Mouse (Mus musculus): Measurements from ENCODE around the gene Baiap3.
"Not testable (repeated sequence)": the region's sequence is repeated elsewhere in the genome, so short reads cannot be mapped to it uniquely, and the experiment has no call there.

DNA sequence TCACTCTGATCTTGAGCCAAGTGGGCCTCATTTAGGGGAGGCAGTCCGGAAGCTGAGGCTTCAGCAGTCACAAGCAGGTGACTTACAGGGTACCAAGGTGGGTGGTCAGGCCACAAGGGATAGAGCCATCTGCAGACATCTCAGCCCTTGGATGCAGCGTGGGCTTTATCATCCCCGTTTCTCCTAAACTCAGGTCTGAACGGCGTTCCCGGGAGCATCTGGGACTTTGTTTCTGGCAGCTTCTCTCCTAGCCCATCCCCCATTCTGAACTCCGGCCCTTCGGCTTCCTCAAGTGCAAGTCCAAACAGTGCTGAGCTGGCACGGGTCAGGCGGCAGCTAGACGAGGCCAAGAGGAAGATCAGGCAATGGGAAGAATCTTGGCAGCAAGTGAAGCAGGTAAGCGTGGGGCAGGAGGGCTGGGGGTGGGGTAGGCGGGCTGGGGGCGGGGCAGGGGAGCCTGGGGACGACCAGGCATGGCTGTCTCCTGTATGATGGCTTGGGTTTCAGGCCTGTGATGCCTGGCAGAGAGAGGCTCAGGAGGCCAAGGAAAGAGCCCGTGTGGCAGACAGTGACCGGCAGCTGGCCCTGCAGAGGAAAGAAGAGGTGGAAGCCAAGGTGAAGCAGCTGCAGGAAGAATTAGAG lies 26.0 kb downstream of the Baiap3 start:
- TF ChIP-seq POLR2A (IDR thresholded peaks at IDR 0.05; ENCODE audit: insufficient read depth, low read depth, low read length); CTCF (IDR thresholded peaks at IDR 0.05); EP300 (IDR thresholded peaks at IDR 0.05; ENCODE audit: insufficient read depth, low read depth, low read length): not testable (repeated sequence)

All from heart, adult 2 months (tissue).